Mouse (Mus musculus) small intestine, adult 2 months (tissue): ENCODE results near the gene Ak6.

Experiments used
- CTCF ChIP-seq: fragments of 200-500 bp; IDR thresholded peaks from 2 replicates; pipeline ENCODE4 v1.5.1; 2012; ENCODE audit warnings: low read depth, mild to moderate bottlenecking, control low read depth, inconsistent platforms, low read length, moderate library complexity, mixed read lengths; ENCODE audit not compliant: insufficient replicate concordance, insufficient read length; ENCODE audit errors: extremely low read depth
- POLR2A ChIP-seq: fragments of 200-500 bp; IDR thresholded peaks from 2 replicates; pipeline ENCODE4 v1.6.1; 2012; ENCODE audit warnings: low read depth, mild to moderate bottlenecking, control low read depth, inconsistent platforms, low read length, moderate library complexity

DNA sequence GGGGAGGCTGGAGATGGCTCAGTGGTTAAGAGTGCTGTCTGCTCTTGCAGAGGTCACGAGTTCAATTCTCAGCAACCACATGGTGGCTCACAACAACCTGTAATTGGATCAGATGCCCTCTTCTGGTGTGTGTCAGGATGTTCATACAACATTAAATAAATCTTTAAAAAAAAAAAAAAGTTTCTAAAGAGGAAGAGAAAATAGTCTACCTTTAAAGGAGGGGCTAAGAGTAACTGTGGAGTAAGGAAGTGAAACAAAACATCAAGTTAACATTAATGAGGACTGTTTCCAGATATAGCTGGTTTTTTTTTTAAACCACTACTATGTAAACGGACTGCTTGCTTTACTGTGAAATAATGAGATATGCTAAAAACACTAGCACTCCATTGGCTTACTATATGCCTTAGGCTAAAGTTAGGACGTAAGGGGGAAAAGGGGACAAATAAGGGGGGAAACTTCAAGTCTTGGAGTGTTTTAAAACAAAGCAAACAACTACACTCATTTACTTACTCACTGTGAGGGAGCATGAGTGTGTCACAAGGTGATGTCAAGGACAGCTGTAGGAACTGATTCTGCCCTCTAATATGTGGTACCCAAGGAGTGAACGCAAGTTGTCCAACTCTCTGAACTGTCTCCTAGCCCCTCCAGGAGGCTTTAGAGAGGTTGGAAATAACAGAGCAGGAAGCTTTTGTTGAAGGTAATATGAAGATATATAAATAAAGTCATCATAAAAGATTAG is 8.1 kb upstream of the Ak6 start:
- no peak for TF ChIP-seq POLR2A
- no peak for TF ChIP-seq CTCF
